Mouse (Mus musculus) hindbrain, postnatal 0 days (tissue): ENCODE results near the gene Prkci. TPM values are rescaled to one million over a fixed set of nuclear protein-coding genes. Genes with fewer than 3 reads are reported as not detected.

ENCODE experiments used
- ATAC-seq: fragments of 200-750 bp; cut with Nextera tagmentation; 2 replicates; pipeline ENCODE4 v1.8.0; 2017; ENCODE audit warnings: mild to moderate bottlenecking, moderate TSS enrichment, moderate library complexity
- DNase-seq: peaks from one replicate; pipeline ENCODE4 v3.0.0-alpha.2; 2015; ENCODE audit warnings: low spot score
- H3K27ac ChIP-seq: fragments of 300-500 bp; sonication (generic); 2 replicates; pipeline ENCODE4 v1.5.1; 2014; ENCODE audit warnings: mild to moderate bottlenecking
- H3K27me3 ChIP-seq: fragments of 300-500 bp; sonication (generic); 2 replicates; pipeline ENCODE4 v1.6.1; 2014; ENCODE audit warnings: low read length, mixed read lengths; ENCODE audit not compliant: insufficient read depth
- H3K36me3 ChIP-seq: fragments of 300-500 bp; sonication (generic); 2 replicates; pipeline ENCODE4 v1.6.1; 2014; ENCODE audit warnings: low read length, mixed read lengths; ENCODE audit not compliant: insufficient read depth
- H3K4me1 ChIP-seq: fragments of 300-500 bp; sonication (generic); 2 replicates; pipeline ENCODE4 v1.6.1; 2014; ENCODE audit warnings: antibody characterized with exemption, low read length, mixed read lengths; ENCODE audit not compliant: insufficient read depth
- H3K4me2 ChIP-seq: fragments of 300-500 bp; sonication (generic); 2 replicates; pipeline ENCODE4 v1.6.1; 2014; ENCODE audit warnings: low read depth, mild to moderate bottlenecking, low read length, moderate library complexity, mixed read lengths
- H3K4me3 ChIP-seq: fragments of 300-500 bp; sonication (generic); 2 replicates; pipeline ENCODE4 v1.5.1; 2014; ENCODE audit warnings: low read length
- H3K9ac ChIP-seq: fragments of 300-500 bp; sonication (generic); replicated peaks from 2 replicates; pipeline ENCODE4 v1.6.1; 2014; ENCODE audit warnings: mild to moderate bottlenecking, low read length, moderate library complexity, mixed read lengths
- H3K9me3 ChIP-seq: fragments of 300-500 bp; sonication (generic); 2 replicates; pipeline ENCODE4 v1.6.1; 2016; ENCODE audit warnings: low read length, mixed read lengths
- CTCF ChIP-seq: IDR thresholded peaks from 2 replicates; pipeline ENCODE4 v1.5.1; 2016; ENCODE audit warnings: antibody characterized with exemption, control low read depth, low read depth
- WGBS: fragments of 180-500 bp; shearing (Covaris S2); extraction: QIAGEN DNeasy Blood & Tissue Kit; methylation state at CpG from one replicate; pipeline ENCODE4 v1.1.7; 2014; 5-methylcytosine and 5-hydroxymethylcytosine counted together
- polyA plus RNA-seq: library from polyadenylated mRNA; unstranded; fragments of >200 nt; fragmentation: Nextera tagmentation; extraction: Ambion mirVana; gene quantifications from 2 replicates; pipeline ENCODE4 v1.2.1, GENCODE M21; 2015
- total RNA-seq: library from RNA; depleted of rRNA; stranded (reverse); fragments of >200 nt; gene quantifications from 2 replicates; pipeline ENCODE4 v1.2.3, GENCODE M21; 2014

Gene Prkci
- total and polyA plus RNA-seq, 2 experiments from 2014 or later, result 20.8 to 45.2 TPM

DNA sequence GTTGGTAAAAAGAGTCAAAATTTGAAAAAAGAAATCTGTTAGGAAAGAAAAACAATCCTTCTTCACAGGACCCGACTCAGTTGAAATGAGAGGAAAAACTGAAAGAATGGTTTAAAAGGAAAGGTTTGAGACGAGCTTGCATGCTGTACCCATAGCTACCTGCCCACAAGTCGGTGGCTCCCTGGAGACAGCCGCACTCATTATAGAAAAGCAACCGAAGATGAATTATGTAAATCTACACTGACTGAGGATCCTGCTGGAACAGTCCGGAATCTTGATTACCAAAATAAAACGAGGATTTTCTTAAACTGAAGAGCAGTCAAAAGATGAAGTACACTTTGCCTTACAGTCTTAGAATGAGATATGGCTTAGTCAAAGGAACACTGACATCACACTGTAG lies 72.9 kb downstream of the Prkci start:
- no peak overlapping the region for H3K4me3 ChIP-seq
- no peak overlapping the region for H3K9ac ChIP-seq
- H3K27ac ChIP-seq, result no peak overlapping the region
- no peak overlapping the region for H3K4me2 ChIP-seq
- H3K36me3 ChIP-seq, result no peaks in the 10 kb centered on the region
- H3K27me3 ChIP-seq, result no peaks in the 10 kb centered on the region
- ATAC-seq (no peak), DNase-seq (no peak)
- WGBS, result 72% methylated on average over 7 of the region's 7 CpGs
- no peak for TF ChIP-seq CTCF
- no peaks in the 10 kb centered on the region for H3K9me3 ChIP-seq
- no peaks in the 10 kb centered on the region for H3K4me1 ChIP-seq

DNA sequence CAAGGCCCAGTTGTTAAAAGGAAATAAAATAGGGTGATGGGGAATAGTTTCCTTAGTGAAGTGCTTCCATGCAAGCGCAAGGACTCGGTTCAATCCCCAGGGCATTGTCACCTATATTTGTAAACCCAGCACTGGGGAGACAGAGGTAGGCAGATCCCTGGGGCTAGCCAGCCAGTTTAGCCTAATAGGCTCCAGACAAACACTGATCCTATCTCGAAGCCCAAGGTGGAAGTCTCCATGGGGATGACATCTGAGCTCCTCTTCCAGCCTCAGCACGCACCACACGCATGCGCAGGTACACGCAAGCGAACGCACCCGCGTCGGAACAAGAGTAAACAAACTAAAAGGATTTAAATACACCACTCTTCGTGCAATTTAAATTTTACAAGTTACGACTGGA lies 76.3 kb downstream of the Prkci start:
- H3K9ac ChIP-seq, result no peak overlapping the region
- ATAC-seq (no peak), DNase-seq (no peak)
- no peaks in the 10 kb centered on the region for H3K36me3 ChIP-seq
- no peaks in the 10 kb centered on the region for H3K27me3 ChIP-seq
- no peaks in the 10 kb centered on the region for H3K9me3 ChIP-seq
- H3K4me1 ChIP-seq, result no peaks in the 10 kb centered on the region
- TF ChIP-seq CTCF, result no peak
- H3K27ac ChIP-seq, result no peak overlapping the region
- H3K4me3 ChIP-seq, result no peak overlapping the region
- H3K4me2 ChIP-seq, result no peak overlapping the region
- 93% methylated on average over 14 of the region's 14 CpGs for WGBS

DNA sequence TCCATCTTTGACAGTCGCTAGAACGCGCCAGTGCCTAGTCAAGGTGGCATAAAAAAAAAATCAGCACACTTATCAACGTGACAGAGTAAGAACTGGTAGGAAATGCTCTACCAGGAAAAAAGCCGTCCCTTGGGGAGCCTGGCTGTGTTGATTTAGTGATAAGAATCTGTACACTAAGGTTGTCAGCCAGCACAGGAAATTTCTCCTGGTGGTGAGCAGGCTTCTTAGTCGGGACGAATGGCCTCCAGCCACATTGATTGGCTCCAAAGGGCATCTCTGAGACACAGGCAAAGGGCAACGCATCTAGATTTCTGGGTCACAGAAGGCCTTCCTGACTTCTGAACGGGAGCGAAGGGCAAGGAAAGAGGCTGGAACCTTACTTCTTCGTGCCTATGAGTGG lies 80.3 kb downstream of the Prkci start:
- no peaks in the 10 kb centered on the region for H3K4me1 ChIP-seq
- H3K9me3 ChIP-seq, result no peaks in the 10 kb centered on the region
- WGBS, result 77% methylated on average over 11 of the region's 11 CpGs
- ATAC-seq (no peak), DNase-seq (no peak)
- H3K4me3 ChIP-seq, result no peak overlapping the region
- no peak overlapping the region for H3K9ac ChIP-seq
- no peaks in the 10 kb centered on the region for H3K27me3 ChIP-seq
- H3K27ac ChIP-seq, result no peak overlapping the region
- no peak overlapping the region for H3K4me2 ChIP-seq
- no peaks in the 10 kb centered on the region for H3K36me3 ChIP-seq
- no peak for TF ChIP-seq CTCF

DNA sequence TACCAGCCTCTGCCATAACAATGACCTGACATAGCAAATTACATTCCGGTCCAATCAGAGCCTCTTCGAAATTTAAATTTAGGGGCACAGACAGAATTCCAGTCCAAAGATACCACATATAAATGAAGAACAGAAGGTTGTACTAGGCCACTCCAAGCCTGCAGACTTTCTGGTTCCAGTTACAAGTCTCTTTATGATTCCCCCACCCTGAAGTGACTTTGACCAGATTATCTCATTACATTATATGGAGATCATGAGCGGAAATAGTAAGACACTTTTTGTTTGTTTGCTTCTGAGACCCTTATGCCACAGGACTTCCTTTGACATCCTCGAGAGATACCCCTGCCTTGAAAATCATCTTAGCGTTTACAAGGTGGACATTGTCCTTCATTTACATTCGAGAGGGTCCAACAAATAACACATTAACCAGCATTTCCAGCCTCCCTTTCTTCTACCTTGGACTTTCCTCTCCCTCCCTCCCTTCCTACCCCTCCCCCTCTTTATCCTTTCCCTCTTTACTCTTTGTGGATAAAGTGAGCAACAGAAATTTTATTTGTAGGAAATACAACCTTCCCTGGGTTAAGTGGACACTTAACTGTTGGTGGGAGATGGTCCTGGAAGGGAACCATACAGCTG lies 81.6 kb downstream of the Prkci start:
- ATAC-seq (no peak), DNase-seq (no peak)
- no peak overlapping the region for H3K9ac ChIP-seq
- H3K4me3 ChIP-seq, result no peak overlapping the region
- H3K4me1 ChIP-seq, result 0 out of 2 replicates have a peak, but pooled peaks cover 5% of the 10 kb centered on the region
- no peaks in the 10 kb centered on the region for H3K36me3 ChIP-seq
- no peaks in the 10 kb centered on the region for H3K9me3 ChIP-seq
- no peaks in the 10 kb centered on the region for H3K27me3 ChIP-seq
- H3K27ac ChIP-seq, result no peak overlapping the region
- WGBS, result 87% methylated on average over 6 of the region's 6 CpGs
- TF ChIP-seq CTCF, result no peak
- H3K4me2 ChIP-seq, result no peak overlapping the region

DNA sequence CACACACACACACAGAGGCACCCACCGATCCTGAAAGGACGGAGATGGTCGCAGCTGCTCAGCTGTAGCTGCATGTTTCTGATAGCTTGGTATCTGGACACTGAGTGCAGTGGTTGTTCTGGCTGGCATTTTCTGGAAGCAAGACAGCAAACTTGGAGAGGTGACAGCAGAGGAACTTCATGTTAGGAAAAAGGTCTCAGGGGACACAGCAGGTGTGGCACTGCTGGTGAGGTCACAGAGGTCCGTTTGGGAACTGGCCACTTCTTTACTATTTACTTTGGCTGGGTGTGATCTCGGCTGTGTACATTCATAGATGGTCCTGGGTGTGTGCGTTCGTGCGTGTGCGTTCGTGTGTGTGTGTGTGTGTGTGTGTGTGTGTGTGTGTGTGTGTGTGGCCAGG lies 83.9 kb downstream of the Prkci start:
- Histone ChIP-seq H3K27me3 (no peaks in the 10 kb centered on the region), H3K4me3 (no peak overlapping the region), H3K27ac (no peak overlapping the region), H3K9ac (no peak overlapping the region), H3K4me2 (no peak overlapping the region), H3K9me3 (no peaks in the 10 kb centered on the region), H3K4me1 (peaks cover 8% of the 10 kb centered on the region; the same call in 1 of the 2 replicates), H3K36me3 (no peaks in the 10 kb centered on the region)
- ATAC-seq (no peak), DNase-seq (no peak)
- 73% methylated on average over 10 of the region's 10 CpGs for WGBS
- no peak for TF ChIP-seq CTCF

DNA sequence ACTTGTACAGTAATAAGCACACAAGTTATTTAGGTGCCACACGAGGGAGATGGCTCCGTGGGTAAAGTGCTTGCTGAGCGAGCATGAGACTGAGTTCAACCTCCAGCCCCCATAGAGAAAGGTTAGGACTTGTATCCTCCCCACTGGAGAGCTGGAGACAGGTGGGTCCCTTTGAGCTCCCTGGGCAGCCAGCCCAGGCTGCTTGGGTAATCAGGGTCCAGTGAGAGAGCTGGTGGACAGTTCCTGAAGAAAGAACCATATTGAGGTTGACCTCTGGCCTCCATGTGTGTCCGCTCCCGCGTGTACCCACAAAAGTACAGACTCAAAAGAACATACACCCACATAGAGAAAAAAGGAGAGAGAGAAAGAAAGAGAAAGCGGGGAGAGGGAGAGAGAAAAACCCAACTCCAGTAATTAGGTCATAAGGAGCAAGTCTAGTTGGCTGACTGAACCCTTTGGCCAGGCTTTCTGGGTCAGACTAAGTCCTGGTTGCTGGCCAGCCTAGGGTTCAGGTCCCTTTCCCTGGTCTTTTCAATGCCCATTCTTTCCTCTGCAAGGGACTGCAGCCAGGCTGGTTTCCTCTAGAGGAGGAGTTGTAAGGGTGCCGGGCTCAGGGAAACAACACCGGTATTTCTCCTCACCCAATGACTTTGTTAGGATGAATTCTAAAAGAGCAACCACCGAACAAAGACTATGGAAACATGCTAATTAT lies 85.4 kb downstream of the Prkci start:
- Histone ChIP-seq H3K27me3 (no peaks in the 10 kb centered on the region), H3K9ac (no peak overlapping the region), H3K9me3 (no peaks in the 10 kb centered on the region), H3K4me2 (no peak overlapping the region), H3K36me3 (no peaks in the 10 kb centered on the region), H3K4me3 (no peak overlapping the region), H3K4me1 (peaks cover 8% of the 10 kb centered on the region; the same call in 1 of the 2 replicates), H3K27ac (no peak overlapping the region)
- WGBS, result 60% methylated on average over 10 of the region's 10 CpGs
- DNase-seq (peak; percentile 40), ATAC-seq (peak; percentile 38; the same call in 1 of the 2 replicates)
- TF ChIP-seq CTCF, result no peak
